Mouse (Mus musculus) A20 (cell line): Measurements from ENCODE around the gene Hspa12a.
"Not testable (repeated sequence)": the region's sequence is repeated elsewhere in the genome, so short reads cannot be mapped to it uniquely, and the experiment has no call there.

ENCODE experiments used
- DNase-seq: peaks from one replicate; pipeline ENCODE4 v3.0.0-alpha.2; 2011; ENCODE audit warnings: low read depth, low spot score

The Hspa12a gene

GRCm38 (mm10) chr19:58910941-58911368 lies 32.5 kb downstream of the Hspa12a start:
- DNase-seq, result peak; percentile 89

- DNase-seq, result no peak
Measured at GRCm38 (mm10) chr19:58908018-58908417, 35.4 kb downstream of the Hspa12a start.

- no peak for DNase-seq
Measured at GRCm38 (mm10) chr19:58906685-58907084, 36.8 kb downstream of the Hspa12a start.

GRCm38 (mm10) chr19:58903899-58904327 lies 39.5 kb downstream of the Hspa12a start:
- peak; percentile 75 for DNase-seq

GRCm38 (mm10) chr19:58903079-58903898 lies 40.2 kb downstream of the Hspa12a start:
- no peak for DNase-seq

- not testable (repeated sequence) for DNase-seq
Measured at GRCm38 (mm10) chr19:58900471-58900870, 43.0 kb downstream of the Hspa12a start.

GRCm38 (mm10) chr19:58896216-58896615 lies 47.2 kb downstream of the Hspa12a start:
- no peak for DNase-seq

- no peak for DNase-seq
Measured at GRCm38 (mm10) chr19:58889306-58890038, 54.0 kb downstream of the Hspa12a start.

GRCm38 (mm10) chr19:58886467-58886866 lies 57.0 kb downstream of the Hspa12a start:
- DNase-seq, result peak; percentile 33

- no peak for DNase-seq
Measured at GRCm38 (mm10) chr19:58883451-58883850, 60.0 kb downstream of the Hspa12a start.

- DNase-seq, result no peak
Measured at GRCm38 (mm10) chr19:58882336-58882735, 61.1 kb downstream of the Hspa12a start.

- no peak for DNase-seq
Measured at GRCm38 (mm10) chr19:58879330-58879957, 64.0 kb downstream of the Hspa12a start.

GRCm38 (mm10) chr19:58878560-58878959 lies 64.9 kb downstream of the Hspa12a start:
- no peak for DNase-seq

GRCm38 (mm10) chr19:58873536-58873935 lies 69.9 kb downstream of the Hspa12a start:
- DNase-seq, result no peak

GRCm38 (mm10) chr19:58872381-58873259 lies 70.8 kb downstream of the Hspa12a start:
- DNase-seq, result no peak

- no peak for DNase-seq
Measured at GRCm38 (mm10) chr19:58871878-58872277, 71.6 kb downstream of the Hspa12a start.

- no peak for DNase-seq
Measured at GRCm38 (mm10) chr19:58866651-58867050, 76.8 kb downstream of the Hspa12a start.

- no peak for DNase-seq
Measured at GRCm38 (mm10) chr19:58865224-58865623, 78.2 kb downstream of the Hspa12a start.

GRCm38 (mm10) chr19:58864006-58864573 lies 79.4 kb downstream of the Hspa12a start:
- no peak for DNase-seq

GRCm38 (mm10) chr19:58861174-58861760 lies 82.2 kb downstream of the Hspa12a start:
- no peak for DNase-seq
